Mouse (Mus musculus) forebrain, embryonic 11.5 days (tissue): ENCODE results near the gene Naxd. TPM values are rescaled to one million over a fixed set of nuclear protein-coding genes. Genes with fewer than 3 reads are reported as not detected.
"Not testable (repeated sequence)": the region's sequence is repeated elsewhere in the genome, so short reads cannot be mapped to it uniquely, and the experiment has no call there.

ENCODE experiments used
- ATAC-seq: fragments of 200-750 bp; cut with Nextera tagmentation; replicated peaks from 2 replicates; pipeline ENCODE4 v1.8.0; 2017; ENCODE audit warnings: moderate TSS enrichment; ENCODE audit not compliant: low FRiP score
- DNase-seq: peaks from one replicate; pipeline ENCODE4 v3.0.0-alpha.2; 2017; ENCODE audit warnings: low spot score
- H3K27ac ChIP-seq: fragments of 300-500 bp; sonication (generic); 2 replicates; pipeline ENCODE4 v1.5.1; 2014; ENCODE audit warnings: low read depth, low read length
- H3K27me3 ChIP-seq: fragments of 300-500 bp; sonication (generic); 2 replicates; pipeline ENCODE4 v1.6.1; 2014; ENCODE audit warnings: mild to moderate bottlenecking, low read length, mixed read lengths; ENCODE audit not compliant: control insufficient read depth, insufficient read depth
- H3K36me3 ChIP-seq: fragments of 300-500 bp; sonication (generic); 2 replicates; pipeline ENCODE4 v1.6.1; 2014; ENCODE audit warnings: mild to moderate bottlenecking, low read length, moderate library complexity, mixed read lengths; ENCODE audit not compliant: control insufficient read depth, insufficient read depth
- H3K4me1 ChIP-seq: fragments of 300-500 bp; sonication (generic); replicated peaks from 2 replicates; pipeline ENCODE4 v1.6.1; 2014; ENCODE audit warnings: low read length, mixed read lengths; ENCODE audit not compliant: control insufficient read depth, insufficient read depth
- H3K4me2 ChIP-seq: fragments of 300-500 bp; sonication (generic); 2 replicates; pipeline ENCODE4 v1.6.1; 2014; ENCODE audit warnings: low read depth, mild to moderate bottlenecking, low read length, moderate library complexity, mixed read lengths; ENCODE audit not compliant: severe bottlenecking
- H3K4me3 ChIP-seq: fragments of 300-500 bp; sonication (generic); 2 replicates; pipeline ENCODE4 v1.5.1; 2014; ENCODE audit warnings: low read depth, low read length
- H3K9ac ChIP-seq: fragments of 300-500 bp; sonication (generic); 2 replicates; pipeline ENCODE4 v1.6.1; 2014; ENCODE audit warnings: low read length
- H3K9me3 ChIP-seq: fragments of 300-500 bp; sonication (generic); 2 replicates; pipeline ENCODE4 v1.6.1; 2016; ENCODE audit warnings: low read length, mixed read lengths; ENCODE audit not compliant: control insufficient read depth
- WGBS: fragments of 180-500 bp; shearing (Covaris S2); extraction: QIAGEN DNeasy Blood & Tissue Kit; methylation state at CpG from one replicate; pipeline ENCODE4 v1.1.7; 2014; 5-methylcytosine and 5-hydroxymethylcytosine counted together
- polyA plus RNA-seq: library from polyadenylated mRNA; unstranded; fragments of >200 nt; fragmentation: Nextera tagmentation; extraction: Ambion mirVana; gene quantifications from 2 replicates; pipeline ENCODE4 v1.2.1, GENCODE M21; 2014

The Naxd gene
- polyA plus RNA-seq, 1 experiment from 2014 or later: 99.2 TPM

GRCm38 (mm10) chr8:11465619-11466018 lies 31.7 kb upstream of the Naxd start:
- H3K27me3 ChIP-seq: no peaks in the 10 kb centered on the region
- H3K9me3 ChIP-seq: no peaks in the 10 kb centered on the region
- H3K9ac ChIP-seq: no peak overlapping the region
- WGBS: 80% methylated on average over 4 of the region's 4 CpGs
- H3K36me3 ChIP-seq: no peaks in the 10 kb centered on the region
- H3K4me1 ChIP-seq: peaks cover 3% of the 10 kb centered on the region; the same call in 1 of the 2 replicates
- H3K27ac ChIP-seq: no peak overlapping the region
- H3K4me2 ChIP-seq: no peak overlapping the region
- DNase-seq (no peak), ATAC-seq (no peak)
- H3K4me3 ChIP-seq: no peak overlapping the region

GRCm38 (mm10) chr8:11466528-11466927 lies 30.8 kb upstream of the Naxd start:
- H3K36me3 ChIP-seq, H3K4me1 ChIP-seq, H3K4me2 ChIP-seq, H3K9me3 ChIP-seq, H3K27ac ChIP-seq, H3K4me3 ChIP-seq, H3K9ac ChIP-seq, H3K27me3 ChIP-seq, DNase-seq, ATAC-seq: not testable (repeated sequence)
- 64% methylated on average over 4 of the region's 5 CpGs for WGBS

- WGBS: 8% methylated on average over 3 of the region's 3 CpGs
- Histone ChIP-seq H3K4me2 (no peak overlapping the region), H3K4me1 (peaks cover 7% of the 10 kb centered on the region; the same call in 1 of the 2 replicates), H3K4me3 (no peak overlapping the region), H3K27me3 (no peaks in the 10 kb centered on the region), H3K9ac (no peak overlapping the region), H3K27ac (no peak overlapping the region), H3K36me3 (no peaks in the 10 kb centered on the region), H3K9me3 (no peaks in the 10 kb centered on the region)
- no peak for ATAC-seq
- DNase-seq: no peak
These were observed 28.2 kb upstream of the Naxd start for GRCm38 (mm10) chr8:11469095-11469494.

GRCm38 (mm10) chr8:11470694-11471093 lies 26.6 kb upstream of the Naxd start:
- peaks cover 12% of the 10 kb centered on the region for H3K27me3 ChIP-seq

GRCm38 (mm10) chr8:11471309-11471708 lies 26.0 kb upstream of the Naxd start:
- Histone ChIP-seq H3K9me3 (no peaks in the 10 kb centered on the region), H3K9ac (no peak overlapping the region), H3K36me3 (no peaks in the 10 kb centered on the region), H3K27me3 (peaks cover 18% of the 10 kb centered on the region), H3K4me2 (no peak overlapping the region), H3K4me1 (peaks cover 5% of the 10 kb centered on the region; the same call in 1 of the 2 replicates), H3K4me3 (no peak overlapping the region), H3K27ac (no peak overlapping the region)
- DNase-seq (no peak), ATAC-seq (no peak)
- 37% methylated on average over 8 of the region's 8 CpGs for WGBS

More at GRCm38 (mm10) chr8:11470694-11471093, 26.6 kb upstream of the Naxd start:
- no peak overlapping the region for H3K4me2 ChIP-seq
- H3K27ac ChIP-seq: no peak overlapping the region
- no peaks in the 10 kb centered on the region for H3K9me3 ChIP-seq
- ATAC-seq (no peak), DNase-seq (no peak)
- no peak overlapping the region for H3K4me3 ChIP-seq
- 72% methylated on average over 7 of the region's 7 CpGs for WGBS
- no peaks in the 10 kb centered on the region for H3K36me3 ChIP-seq
- peaks cover 7% of the 10 kb centered on the region; the same call in 1 of the 2 replicates for H3K4me1 ChIP-seq
- H3K9ac ChIP-seq: no peak overlapping the region

GRCm38 (mm10) chr8:11473072-11473471 lies 24.2 kb upstream of the Naxd start:
- DNase-seq: no peak

GRCm38 (mm10) chr8:11475397-11475796 lies 21.9 kb upstream of the Naxd start:
- H3K4me3 ChIP-seq: no peak overlapping the region
- ATAC-seq: no peak
- no peak overlapping the region for H3K9ac ChIP-seq
- H3K27ac ChIP-seq: no peak overlapping the region
- DNase-seq: no peak
- peaks cover 12% of the 10 kb centered on the region; the same call in 1 of the 2 replicates for H3K4me1 ChIP-seq
- no peak overlapping the region for H3K4me2 ChIP-seq
- peaks cover 57% of the 10 kb centered on the region for H3K27me3 ChIP-seq
- no peaks in the 10 kb centered on the region for H3K9me3 ChIP-seq
- H3K36me3 ChIP-seq: no peaks in the 10 kb centered on the region
- 4% methylated on average over 10 of the region's 10 CpGs for WGBS

More at GRCm38 (mm10) chr8:11473072-11473471, 24.2 kb upstream of the Naxd start:
- 43% methylated on average over 4 of the region's 4 CpGs for WGBS
- H3K27me3 ChIP-seq: peaks cover 34% of the 10 kb centered on the region
- peaks cover 11% of the 10 kb centered on the region; the same call in 1 of the 2 replicates for H3K4me1 ChIP-seq
- H3K27ac ChIP-seq: no peak overlapping the region
- H3K4me3 ChIP-seq: no peak overlapping the region
- no peak overlapping the region for H3K4me2 ChIP-seq
- no peaks in the 10 kb centered on the region for H3K9me3 ChIP-seq
- no peak overlapping the region for H3K9ac ChIP-seq
- H3K36me3 ChIP-seq: no peaks in the 10 kb centered on the region
- no peak for ATAC-seq

GRCm38 (mm10) chr8:11475876-11476275 lies 21.4 kb upstream of the Naxd start:
- peaks cover 12% of the 10 kb centered on the region; the same call in 1 of the 2 replicates for H3K4me1 ChIP-seq
- H3K9ac ChIP-seq: no peak overlapping the region
- H3K4me3 ChIP-seq: no peak overlapping the region
- 18% methylated on average over 2 of the region's 2 CpGs for WGBS
- no peaks in the 10 kb centered on the region for H3K36me3 ChIP-seq
- no peaks in the 10 kb centered on the region for H3K9me3 ChIP-seq
- ATAC-seq (no peak), DNase-seq (no peak)
- peaks cover 59% of the 10 kb centered on the region for H3K27me3 ChIP-seq
- no peak overlapping the region for H3K27ac ChIP-seq
- no peak overlapping the region for H3K4me2 ChIP-seq
